Mouse (Mus musculus) megakaryocyte, embryonic 14.5 days (primary cell): Measurements from ENCODE around the gene Pyroxd2. TPM values are rescaled to one million over a fixed set of nuclear protein-coding genes. Genes with fewer than 3 reads are reported as not detected.

Experiments
- H3K27me3 ChIP-seq: replicated peaks from 2 replicates; pipeline ENCODE3; 2012; ENCODE audit warnings: inconsistent platforms
- H3K36me3 ChIP-seq: replicated peaks from 2 replicates; pipeline ENCODE3; 2012; ENCODE audit warnings: low read length, inconsistent platforms, mixed read lengths
- H3K4me1 ChIP-seq: 2 replicates; pipeline ENCODE4 v1.6.1; 2012; ENCODE audit warnings: inconsistent platforms
- H3K4me3 ChIP-seq: replicated peaks from 2 replicates; pipeline ENCODE3; 2012; ENCODE audit warnings: moderate library complexity, mild to moderate bottlenecking, inconsistent platforms
- H3K9me3 ChIP-seq: 2 replicates; pipeline ENCODE4 v1.6.1; 2012; ENCODE audit warnings: inconsistent platforms
- FLI1 ChIP-seq: IDR thresholded peaks from 2 replicates; pipeline ENCODE4 v1.6.1; 2012; ENCODE audit warnings: low read length, inconsistent platforms, mixed read lengths
- GATA1 ChIP-seq: IDR thresholded peaks from 3 replicates; pipeline ENCODE4 v1.6.1; 2012; ENCODE audit warnings: mixed read lengths, low read length, inconsistent platforms, borderline replicate concordance
- polyA plus RNA-seq: library from polyadenylated mRNA; stranded (reverse); fragments of >175 nt; gene quantifications from 2 replicates; pipeline ENCODE4 v1.2.3, GENCODE M21; 2012; ENCODE audit warnings: low replicate concordance; ENCODE audit not compliant: insufficient read depth

The Pyroxd2 gene
- polyA plus RNA-seq, 1 experiment: 2.4 TPM

GRCm38 (mm10) chr19:42726766-42727165 is 25.8 kb downstream of the Pyroxd2 start:
- Histone ChIP-seq H3K36me3 (no peaks in the 10 kb centered on the region), H3K9me3 (no peaks in the 10 kb centered on the region), H3K4me3 (no peak overlapping the region), H3K4me1 (peaks cover 36% of the 10 kb centered on the region), H3K27me3 (peaks cover 45% of the 10 kb centered on the region)
- TF ChIP-seq GATA1 (no peak), FLI1 (no peak)

- TF ChIP-seq FLI1: no peak
- no peak for TF ChIP-seq GATA1
- H3K4me3 ChIP-seq: no peak overlapping the region
- peaks cover 46% of the 10 kb centered on the region for H3K27me3 ChIP-seq
- no peaks in the 10 kb centered on the region for H3K36me3 ChIP-seq
- H3K9me3 ChIP-seq: no peaks in the 10 kb centered on the region
- peaks cover 36% of the 10 kb centered on the region for H3K4me1 ChIP-seq
Observed at GRCm38 (mm10) chr19:42725973-42726350, 26.6 kb downstream of the Pyroxd2 start.

GRCm38 (mm10) chr19:42725056-42725972 is 27.3 kb downstream of the Pyroxd2 start:
- Histone ChIP-seq H3K4me3 (peak overlapping the region; percentile 65), H3K36me3 (no peaks in the 10 kb centered on the region), H3K4me1 (peaks cover 36% of the 10 kb centered on the region), H3K27me3 (peaks cover 51% of the 10 kb centered on the region), H3K9me3 (no peaks in the 10 kb centered on the region)
- TF ChIP-seq GATA1 (no peak), FLI1 (no peak)

- peaks cover 29% of the 10 kb centered on the region for H3K4me1 ChIP-seq
- no peak overlapping the region for H3K4me3 ChIP-seq
- peaks cover 70% of the 10 kb centered on the region for H3K27me3 ChIP-seq
- H3K9me3 ChIP-seq: no peaks in the 10 kb centered on the region
- no peaks in the 10 kb centered on the region for H3K36me3 ChIP-seq
- TF ChIP-seq GATA1 (no peak), FLI1 (no peak)
Observed at GRCm38 (mm10) chr19:42723302-42723701, 29.3 kb downstream of the Pyroxd2 start.

GRCm38 (mm10) chr19:42722500-42722899 is 30.1 kb downstream of the Pyroxd2 start:
- Histone ChIP-seq H3K4me3 (no peak overlapping the region), H3K4me1 (peaks cover 21% of the 10 kb centered on the region), H3K27me3 (peaks cover 67% of the 10 kb centered on the region), H3K36me3 (no peaks in the 10 kb centered on the region), H3K9me3 (no peaks in the 10 kb centered on the region)
- TF ChIP-seq GATA1: no peak

- TF ChIP-seq FLI1 (no peak), GATA1 (no peak)
- H3K9me3 ChIP-seq: no peaks in the 10 kb centered on the region
- H3K27me3 ChIP-seq: peaks cover 64% of the 10 kb centered on the region
- no peaks in the 10 kb centered on the region for H3K36me3 ChIP-seq
- no peak overlapping the region for H3K4me3 ChIP-seq
- H3K4me1 ChIP-seq: 0 out of 2 replicates have a peak, but pooled peaks cover 3% of the 10 kb centered on the region
Observed at GRCm38 (mm10) chr19:42718101-42718500, 34.5 kb downstream of the Pyroxd2 start.

- no peaks in the 10 kb centered on the region for H3K9me3 ChIP-seq
- H3K27me3 ChIP-seq: peaks cover 62% of the 10 kb centered on the region
- no peaks in the 10 kb centered on the region for H3K36me3 ChIP-seq
- 0 out of 2 replicates have a peak, but pooled peaks cover 3% of the 10 kb centered on the region for H3K4me1 ChIP-seq
- H3K4me3 ChIP-seq: no peak overlapping the region
- TF ChIP-seq GATA1 (no peak), FLI1 (no peak)
Observed at GRCm38 (mm10) chr19:42717668-42718067, 34.9 kb downstream of the Pyroxd2 start.

- H3K4me3 ChIP-seq: no peak overlapping the region
- H3K36me3 ChIP-seq: no peaks in the 10 kb centered on the region
- TF ChIP-seq FLI1 (no peak), GATA1 (no peak)
- H3K4me1 ChIP-seq: 0 out of 2 replicates have a peak, but pooled peaks cover 3% of the 10 kb centered on the region
- H3K9me3 ChIP-seq: no peaks in the 10 kb centered on the region
- H3K27me3 ChIP-seq: peaks cover 58% of the 10 kb centered on the region
Observed at GRCm38 (mm10) chr19:42716507-42716906, 36.1 kb downstream of the Pyroxd2 start.

GRCm38 (mm10) chr19:42713770-42714169 is 38.8 kb downstream of the Pyroxd2 start:
- H3K4me3 ChIP-seq: no peak overlapping the region
- 0 out of 2 replicates have a peak, but pooled peaks cover 2% of the 10 kb centered on the region for H3K9me3 ChIP-seq
- peaks cover 52% of the 10 kb centered on the region for H3K27me3 ChIP-seq
- TF ChIP-seq FLI1 (no peak), GATA1 (no peak)
- H3K4me1 ChIP-seq: 0 out of 2 replicates have a peak, but pooled peaks cover 3% of the 10 kb centered on the region
- no peaks in the 10 kb centered on the region for H3K36me3 ChIP-seq

GRCm38 (mm10) chr19:42699426-42699825 is 53.1 kb downstream of the Pyroxd2 start:
- Histone ChIP-seq H3K36me3 (no peaks in the 10 kb centered on the region), H3K27me3 (peaks cover 59% of the 10 kb centered on the region), H3K4me1 (peaks cover 7% of the 10 kb centered on the region), H3K4me3 (no peak overlapping the region), H3K9me3 (no peaks in the 10 kb centered on the region)
- TF ChIP-seq GATA1 (no peak), FLI1 (no peak)
